Comparison of ENCODE assay signal across 7 mouse cellular contexts in the genomic region with DNA sequence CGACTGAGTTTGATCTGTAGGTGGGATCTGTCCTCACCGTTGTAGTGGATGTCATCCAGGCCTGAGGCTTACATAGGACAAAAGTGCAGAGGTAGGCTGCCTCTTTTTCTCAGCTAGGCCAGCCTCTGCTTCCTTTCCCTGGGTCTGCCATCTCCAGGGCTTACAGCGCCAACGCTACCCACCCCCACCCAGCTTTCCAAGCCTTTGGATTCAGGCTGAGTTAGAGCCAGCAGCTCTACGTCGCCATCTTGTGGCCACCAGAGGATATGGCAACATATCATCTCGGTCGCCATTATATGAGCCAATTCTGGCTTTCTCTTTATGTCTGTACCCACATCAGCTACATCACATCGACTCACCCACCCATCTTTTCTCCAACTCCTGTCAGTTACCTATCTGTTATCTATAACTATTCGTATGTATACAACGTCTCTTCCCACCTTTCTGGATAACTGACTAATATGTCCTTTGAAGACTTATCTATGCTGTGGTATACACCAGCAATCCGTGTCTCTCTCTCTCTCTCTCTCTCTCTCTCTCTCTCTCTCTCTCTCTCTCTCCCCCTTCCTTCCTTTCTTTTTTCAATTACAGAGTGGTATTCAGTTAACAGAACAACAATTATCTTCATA.
DNase-seq lines count a peak whose midpoint lies in the region; ATAC-seq and TF ChIP-seq lines count a peak whose summit lies in the region.

No protein-coding gene starts in this region.

- CTCF ChIA-PET in Patski (lab: Charles Lee) = interaction anchor here (0.9 to 2.5 kb wide), 8 partner anchors 9 to 629 kb away, joined by 3 to 14 read pairs (median 6); no protein-coding TSS in a partner anchor

- in situ Hi-C loops in Patski (cut with MboI; ENCODE audit: low pct_unique_long_range_greater_than_20kb) = loop anchor here (10.0 kb wide), 1 partner anchor 628 kb away; a partner anchor contains a TSS

- DNase-seq in CD4-positive, CD25-positive, alpha-beta regulatory T cell, adult 2 months (ENCODE audit: low read depth, low spot score) = peak; percentile 71
- peak; percentile 48 for DNase-seq in Patski (ENCODE audit: low read depth, low spot score)
- peak; percentile 87 for DNase-seq in lung, embryonic 14.5 days

- H3K4me2 ChIP-seq in heart, embryonic 11.5 days = peak overlapping the region; percentile 42
- peak overlapping the region; percentile 38 for H3K4me2 ChIP-seq in kidney, embryonic 16.5 days (replicated peaks; ENCODE audit: low read depth, low read length)
- H3K4me2 ChIP-seq in lung, embryonic 14.5 days = 0 out of 2 replicates have a peak overlapping the region, but pooled peaks have one; percentile 13

- no peak overlapping the region for H3K27ac ChIP-seq in heart, embryonic 11.5 days (ENCODE audit: low read depth, low read length)
- H3K27ac ChIP-seq in kidney, embryonic 16.5 days (ENCODE audit: low read length) = no peak overlapping the region
- 0 out of 2 replicates have a peak overlapping the region, but pooled peaks have one; percentile 37 for H3K27ac ChIP-seq in lung, embryonic 14.5 days (ENCODE audit: low read depth)

- 0 out of 2 replicates have a peak overlapping the region, but pooled peaks have one; percentile 22 for H3K9ac ChIP-seq in heart, embryonic 11.5 days (ENCODE audit: low read depth, low read length)
- H3K9ac ChIP-seq in kidney, embryonic 16.5 days (replicated peaks; ENCODE audit: low read length) = 0 out of 2 replicates have a peak overlapping the region, but pooled peaks have one; percentile 10
- H3K9ac ChIP-seq in lung, embryonic 14.5 days = peak overlapping the region; percentile 17; the same call in 1 of the 2 replicates

- POLR2A ChIA-PET in Patski (lab: Charles Lee) = interaction anchor here (0.6 to 1.2 kb wide), 2 partner anchors 40 to 580 kb away, joined by 3 to 6 read pairs; no protein-coding TSS in a partner anchor

- no peaks in the 10 kb centered on the region for H3K9me3 ChIP-seq in heart, embryonic 11.5 days (replicated peaks; ENCODE audit: control insufficient read depth, low read length)
- no peaks in the 10 kb centered on the region for H3K9me3 ChIP-seq in kidney, embryonic 16.5 days (ENCODE audit: low read length)
- no peaks in the 10 kb centered on the region for H3K9me3 ChIP-seq in lung, embryonic 14.5 days (ENCODE audit: low read depth, low read length)

- H3K4me3 ChIP-seq in heart, embryonic 11.5 days (ENCODE audit: low read depth, low read length) = no peak overlapping the region; the same call in 1 of the 2 replicates
- H3K4me3 ChIP-seq in kidney, embryonic 16.5 days (ENCODE audit: low read length) = no peak overlapping the region
- H3K4me3 ChIP-seq in lung, embryonic 14.5 days (ENCODE audit: low read depth, low read length) = no peak overlapping the region

- H3K27me3 ChIP-seq in Patski = no peaks in the 10 kb centered on the region
- no peaks in the 10 kb centered on the region for H3K27me3 ChIP-seq in heart, embryonic 11.5 days (ENCODE audit: control insufficient read depth, insufficient read depth, low read length)
- no peaks in the 10 kb centered on the region for H3K27me3 ChIP-seq in kidney, embryonic 16.5 days (ENCODE audit: insufficient read depth, low read length)
- H3K27me3 ChIP-seq in lung, embryonic 14.5 days (ENCODE audit: insufficient read depth, low read length) = no peaks in the 10 kb centered on the region

- peaks cover 4% of the 10 kb centered on the region; the same call in 1 of the 2 replicates for H3K4me1 ChIP-seq in heart, embryonic 11.5 days (ENCODE audit: control insufficient read depth, insufficient read depth, low read length)
- H3K4me1 ChIP-seq in kidney, embryonic 16.5 days (ENCODE audit: insufficient read depth, low read length) = 0 out of 2 replicates have a peak, but pooled peaks cover 3% of the 10 kb centered on the region
- 0 out of 2 replicates have a peak, but pooled peaks cover 9% of the 10 kb centered on the region for H3K4me1 ChIP-seq in lung, embryonic 14.5 days (ENCODE audit: insufficient read depth)

- TF ChIP-seq CTCF in Patski (IDR thresholded peaks at IDR 0.05) = peak; percentile 89
- TF ChIP-seq CTCF in lung, embryonic 14.5 days (IDR thresholded peaks at IDR 0.05; ENCODE audit: low read depth) = peak; percentile 99

- peak; percentile 52 for ATAC-seq in Patski
- peak; percentile 93 for ATAC-seq in common myeloid progenitor, adult 5-6 weeks (replicated peaks; ENCODE audit: low read depth, poor library complexity, severe bottlenecking)
- peak; percentile 52; the same call in 1 of the 2 replicates for ATAC-seq in heart, embryonic 11.5 days (replicated peaks; ENCODE audit: insufficient number of reproducible peaks, low FRiP score, low TSS enrichment)
- peak; percentile 69 for ATAC-seq in kidney, embryonic 16.5 days (ENCODE audit: low FRiP score, low TSS enrichment)
- ATAC-seq in lung, embryonic 14.5 days (ENCODE audit: insufficient read depth) = peak; percentile 86
- peak; percentile 85 for ATAC-seq in neutrophil, adult 5-6 weeks (ENCODE audit: extremely low read depth, insufficient number of reproducible peaks, low FRiP score, poor library complexity, severe bottlenecking)

- no peaks in the 10 kb centered on the region for H3K36me3 ChIP-seq in heart, embryonic 11.5 days (ENCODE audit: control insufficient read depth, insufficient read depth, low read length)
- no peaks in the 10 kb centered on the region for H3K36me3 ChIP-seq in kidney, embryonic 16.5 days (ENCODE audit: insufficient read depth, low read length)
- no peaks in the 10 kb centered on the region for H3K36me3 ChIP-seq in lung, embryonic 14.5 days (ENCODE audit: insufficient read depth)

- WGBS in heart, embryonic 11.5 days (ENCODE audit: insufficient replicate concordance) = 10% methylated on average over 12 of the region's 12 CpGs
- WGBS in kidney, embryonic 16.5 days = 7% methylated on average over 12 of the region's 12 CpGs
- WGBS in lung, embryonic 14.5 days = 8% methylated on average over 12 of the region's 12 CpGs
